Mouse (Mus musculus) intestine, embryonic 15.5 days (tissue): Measurements from ENCODE around the gene Akr1e1. TPM values are rescaled to one million over a fixed set of nuclear protein-coding genes. Genes with fewer than 3 reads are reported as not detected.
"Not testable (repeated sequence)": the region's sequence is repeated elsewhere in the genome, so short reads cannot be mapped to it uniquely, and the experiment has no call there.

Experiments used
- ATAC-seq: fragments of 200-750 bp; cut with Nextera tagmentation; 2 replicates; pipeline ENCODE4 v1.8.0; 2017; ENCODE audit warnings: moderate TSS enrichment, moderate library complexity
- H3K27ac ChIP-seq: fragments of 300-500 bp; sonication (generic); 2 replicates; pipeline ENCODE4 v1.5.1; 2015; ENCODE audit warnings: mild to moderate bottlenecking, inconsistent platforms
- H3K27me3 ChIP-seq: fragments of 300-500 bp; sonication (generic); replicated peaks from 2 replicates; pipeline ENCODE4 v1.6.1; 2015; ENCODE audit warnings: inconsistent platforms
- H3K36me3 ChIP-seq: fragments of 300-500 bp; sonication (generic); 2 replicates; pipeline ENCODE4 v1.6.1; 2015; ENCODE audit warnings: inconsistent platforms
- H3K4me1 ChIP-seq: fragments of 300-500 bp; sonication (generic); replicated peaks from 2 replicates; pipeline ENCODE4 v1.6.1; 2015; ENCODE audit warnings: inconsistent platforms
- H3K4me2 ChIP-seq: fragments of 300-500 bp; sonication (generic); replicated peaks from 2 replicates; pipeline ENCODE4 v1.6.1; 2015; ENCODE audit warnings: mild to moderate bottlenecking, inconsistent platforms
- H3K4me3 ChIP-seq: fragments of 300-500 bp; sonication (generic); replicated peaks from 2 replicates; pipeline ENCODE4 v1.5.1; 2015; ENCODE audit warnings: inconsistent platforms
- H3K9ac ChIP-seq: fragments of 300-500 bp; sonication (generic); 2 replicates; pipeline ENCODE4 v1.6.1; 2015; ENCODE audit warnings: inconsistent platforms
- H3K9me3 ChIP-seq: fragments of 300-500 bp; sonication (generic); 2 replicates; pipeline ENCODE4 v1.6.1; 2016; ENCODE audit warnings: inconsistent platforms
- WGBS: fragments of 180-500 bp; shearing (Covaris S2); methylation state at CpG from one replicate; pipeline ENCODE4 v1.1.7; 2015; 5-methylcytosine and 5-hydroxymethylcytosine counted together
- polyA plus RNA-seq: library from polyadenylated mRNA; unstranded; fragments of >200 nt; fragmentation: Nextera tagmentation; extraction: Ambion mirVana; gene quantifications from 2 replicates; pipeline ENCODE4 v1.2.1, GENCODE M21; 2015

Akr1e1 gene
- polyA plus RNA-seq, result 46.0 and 51.7 TPM in 2 replicates

DNA sequence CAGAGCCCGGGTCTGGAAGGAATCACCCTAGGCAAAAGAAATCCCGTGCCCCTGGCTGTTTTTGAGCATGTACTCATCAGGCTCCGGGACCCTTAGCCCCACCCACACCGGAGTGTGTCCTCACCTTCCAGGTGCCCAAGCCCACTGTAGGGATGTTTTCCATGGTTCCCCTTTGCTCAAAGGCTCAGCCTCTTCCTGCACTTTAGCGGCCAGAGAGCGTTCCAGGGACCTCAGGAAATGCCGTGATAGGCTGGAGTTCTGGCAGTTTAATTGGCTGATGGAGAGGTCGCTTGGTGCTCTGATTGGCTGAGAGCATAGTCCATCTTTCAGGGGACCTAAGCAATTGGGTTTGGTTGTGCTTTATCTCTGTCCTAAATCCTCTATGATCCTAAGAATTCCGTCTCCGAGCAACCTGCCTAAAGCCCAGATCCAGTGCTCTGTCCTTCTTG, at the start of gene Akr1e1:
Gene Akr1e1 (minus strand): TSS at position 214 of the 449 bp plus-strand sequence.
- WGBS, result 4% methylated on average over 10 of the region's 10 CpGs
- H3K36me3 ChIP-seq, result no peaks in the 10 kb centered on the region

DNA sequence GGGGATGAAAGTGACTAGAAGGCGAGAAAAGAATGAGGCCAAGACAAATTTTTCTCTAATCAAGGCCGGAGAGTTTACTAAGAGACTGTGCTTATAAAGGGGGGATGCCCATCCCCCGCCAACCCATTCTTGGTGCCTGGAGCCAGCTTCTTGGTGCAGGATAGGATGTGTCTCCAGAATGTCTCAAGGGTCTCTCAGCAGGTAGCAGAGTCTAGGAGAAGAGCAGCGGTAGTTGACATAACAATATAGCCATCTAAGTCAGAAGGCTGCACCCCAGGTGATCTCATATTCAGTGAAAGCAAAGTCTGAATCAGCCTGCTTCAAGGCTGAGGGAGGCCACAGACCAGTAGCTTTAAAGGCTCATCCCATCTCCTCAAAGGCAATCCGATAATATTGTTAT, 49.4 kb upstream of the Akr1e1 start:
- Histone ChIP-seq H3K4me1 (no peaks in the 10 kb centered on the region), H3K4me3 (no peak overlapping the region), H3K27me3 (no peaks in the 10 kb centered on the region), H3K9ac (no peak overlapping the region), H3K4me2 (no peak overlapping the region), H3K9me3 (no peaks in the 10 kb centered on the region), H3K36me3 (no peaks in the 10 kb centered on the region), H3K27ac (no peak overlapping the region)
- no peak for ATAC-seq
- WGBS, result 94% methylated on average over 5 of the region's 5 CpGs

More for the DNA sequence above, at the start of gene Akr1e1:
- peak within 1 kb of the TSS; percentile 59 for H3K4me2 ChIP-seq
- H3K27me3 ChIP-seq, result no peaks in the 10 kb centered on the region
- ATAC-seq, result peak; percentile 100
- H3K9me3 ChIP-seq, result no peaks in the 10 kb centered on the region
- no peaks in the 10 kb centered on the region for H3K4me1 ChIP-seq
- H3K9ac ChIP-seq, result peak within 1 kb of the TSS; percentile 59
- peak within 1 kb of the TSS; percentile 67 for H3K4me3 ChIP-seq
- peak within 1 kb of the TSS; percentile 62; the same call in 1 of the 2 replicates for H3K27ac ChIP-seq

DNA sequence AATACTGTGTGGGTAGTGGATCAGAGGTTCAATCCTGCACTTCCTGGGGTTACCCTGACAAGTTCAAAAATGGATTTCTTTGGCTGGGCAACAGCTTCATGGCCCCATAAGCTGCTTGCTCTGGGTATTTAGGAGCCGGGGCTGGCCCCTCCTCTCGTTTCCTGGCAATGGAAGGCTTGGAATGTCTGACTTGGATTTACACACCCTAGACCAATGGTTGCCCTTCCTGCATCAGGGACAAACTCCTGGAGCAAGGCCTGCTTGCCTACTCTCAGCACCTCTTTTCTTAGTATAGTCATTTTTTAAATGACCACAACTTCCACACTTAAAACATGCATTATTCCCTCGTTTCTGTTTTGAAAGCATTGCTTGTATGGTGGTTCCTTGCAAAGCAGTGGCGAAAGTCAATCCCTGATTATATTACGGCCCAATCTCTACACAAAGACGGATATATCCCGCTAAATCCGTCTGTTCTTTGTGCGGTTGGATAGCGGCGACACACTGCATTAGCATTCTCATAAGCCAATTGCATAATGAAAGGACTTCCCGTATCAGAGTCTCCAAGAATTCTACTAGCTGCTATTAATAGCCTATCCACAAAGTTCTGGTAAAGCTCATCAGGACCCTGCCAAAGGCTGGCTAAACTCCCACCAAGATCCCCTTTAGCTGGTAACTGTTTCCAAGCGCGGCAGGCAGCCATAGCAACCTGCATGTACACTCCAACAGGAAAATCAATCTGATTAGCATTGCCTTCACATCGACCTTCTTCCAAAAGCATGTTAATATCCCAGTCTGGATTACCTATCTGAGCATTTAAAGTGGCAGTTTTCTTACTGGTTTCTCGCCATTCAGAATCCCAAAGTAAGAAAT, 47.5 kb upstream of the Akr1e1 start:
- WGBS, result 85% methylated on average over 16 of the region's 16 CpGs
- no peak for ATAC-seq
- Histone ChIP-seq H3K36me3 (no peaks in the 10 kb centered on the region), H3K4me2 (no peak overlapping the region), H3K27me3 (no peaks in the 10 kb centered on the region), H3K27ac (no peak overlapping the region), H3K4me1 (no peaks in the 10 kb centered on the region), H3K9me3 (no peaks in the 10 kb centered on the region), H3K4me3 (no peak overlapping the region), H3K9ac (no peak overlapping the region)

DNA sequence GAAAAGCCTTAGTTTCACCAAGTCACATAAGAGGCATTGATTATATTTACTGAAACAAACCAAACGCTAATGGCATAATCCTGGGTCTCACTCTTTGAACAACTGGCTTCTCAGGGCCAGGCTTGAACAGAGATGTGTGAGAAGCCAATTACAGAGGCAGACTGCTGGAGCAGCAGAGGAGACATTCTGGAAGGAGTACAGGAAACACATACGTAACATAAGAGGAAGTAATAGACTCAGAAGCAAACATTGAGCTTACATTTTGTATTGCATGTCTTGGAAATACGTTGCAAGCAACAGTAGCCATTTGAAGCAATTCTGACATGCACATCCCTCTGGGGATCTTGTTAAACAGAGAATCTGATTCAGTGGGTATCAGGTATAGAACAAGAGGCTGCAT, 41.2 kb upstream of the Akr1e1 start:
- no peaks in the 10 kb centered on the region for H3K4me1 ChIP-seq
- no peak overlapping the region for H3K4me3 ChIP-seq
- ATAC-seq, result no peak
- H3K9me3 ChIP-seq, result no peaks in the 10 kb centered on the region
- H3K36me3 ChIP-seq, result no peaks in the 10 kb centered on the region
- H3K27ac ChIP-seq, result no peak overlapping the region
- 63% methylated on average over 3 of the region's 3 CpGs for WGBS
- H3K9ac ChIP-seq, result no peak overlapping the region
- H3K27me3 ChIP-seq, result no peaks in the 10 kb centered on the region
- no peak overlapping the region for H3K4me2 ChIP-seq

DNA sequence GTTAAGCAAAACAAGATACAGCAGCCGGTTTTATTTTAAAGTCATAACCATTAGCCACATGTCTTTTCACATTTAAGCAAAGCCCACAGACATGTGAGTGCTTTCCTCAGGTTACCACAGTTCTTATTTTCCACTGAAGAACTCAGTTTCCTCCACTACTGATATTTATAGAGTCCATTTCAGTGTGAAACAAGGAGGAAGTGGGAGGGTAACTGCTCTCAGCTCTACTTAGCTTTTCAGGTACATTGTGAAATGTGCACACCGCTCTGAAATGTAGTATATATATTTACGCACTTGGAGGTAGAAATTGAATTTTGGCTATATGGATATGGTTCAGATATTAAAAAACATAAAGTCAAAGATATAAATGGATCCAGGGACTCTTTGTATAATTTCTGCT, 36.3 kb upstream of the Akr1e1 start:
- Histone ChIP-seq H3K4me1 (no peaks in the 10 kb centered on the region), H3K27me3 (no peaks in the 10 kb centered on the region), H3K9me3 (no peaks in the 10 kb centered on the region), H3K4me2 (no peak overlapping the region), H3K4me3 (no peak overlapping the region), H3K9ac (no peak overlapping the region), H3K36me3 (no peaks in the 10 kb centered on the region), H3K27ac (no peak overlapping the region)
- 93% methylated on average over 3 of the region's 3 CpGs for WGBS
- no peak for ATAC-seq

DNA sequence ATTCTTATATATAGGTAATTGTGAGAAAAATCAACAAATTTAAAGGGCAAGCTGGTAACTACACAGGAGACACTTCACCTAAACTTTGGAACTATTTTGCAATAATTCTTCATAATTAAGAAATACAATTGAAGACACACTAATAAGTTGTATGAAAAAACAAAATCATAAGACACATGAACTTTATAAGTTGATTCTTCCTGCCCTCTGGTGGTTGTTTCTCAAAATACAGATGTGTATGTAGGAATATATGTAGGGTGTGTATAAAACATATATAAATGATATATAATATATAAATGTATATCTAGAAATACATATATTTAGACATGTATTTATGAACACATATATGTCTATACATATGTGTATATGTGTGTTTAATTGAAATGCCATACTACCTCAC, 1.9 kb upstream of the Akr1e1 start:
- H3K27ac ChIP-seq, result no peak overlapping the region
- ATAC-seq, result no peak
- no peaks in the 10 kb centered on the region for H3K36me3 ChIP-seq
- no peak overlapping the region for H3K9ac ChIP-seq
- H3K4me3 ChIP-seq, result no peak overlapping the region
- H3K9me3 ChIP-seq, result no peaks in the 10 kb centered on the region
- H3K4me1 ChIP-seq, result no peaks in the 10 kb centered on the region
- no peak overlapping the region for H3K4me2 ChIP-seq
- H3K27me3 ChIP-seq, result no peaks in the 10 kb centered on the region

DNA sequence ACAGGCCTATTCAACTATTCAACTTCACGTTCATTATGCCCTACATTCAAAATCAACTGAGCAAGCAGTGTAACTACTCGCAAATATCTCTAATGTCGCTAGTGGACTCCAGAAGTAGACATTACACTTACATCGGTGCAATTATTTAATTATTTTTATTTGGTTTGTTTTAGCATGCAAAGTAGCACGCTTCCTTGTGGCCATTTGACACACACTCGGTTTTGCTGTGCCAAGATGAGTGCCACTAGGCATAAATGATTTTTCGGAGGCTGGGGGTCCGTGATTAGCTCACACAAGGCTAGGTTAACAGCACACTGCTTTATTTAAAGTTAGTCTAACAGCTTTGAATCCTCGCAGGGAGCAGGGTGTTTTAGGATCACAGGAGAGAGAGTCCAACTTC, 444 bp downstream of the Akr1e1 start:
- H3K36me3 ChIP-seq, result no peaks in the 10 kb centered on the region
- peak overlapping the region; percentile 62; the same call in 1 of the 2 replicates for H3K27ac ChIP-seq
- ATAC-seq, result peak; percentile 34
- no peaks in the 10 kb centered on the region for H3K9me3 ChIP-seq
- no peaks in the 10 kb centered on the region for H3K4me1 ChIP-seq
- H3K4me3 ChIP-seq, result peak overlapping the region; percentile 67
- H3K4me2 ChIP-seq, result peak overlapping the region; percentile 59
- H3K9ac ChIP-seq, result peak overlapping the region; percentile 59
- no peaks in the 10 kb centered on the region for H3K27me3 ChIP-seq
- WGBS, result 17% methylated on average over 9 of the region's 9 CpGs

DNA sequence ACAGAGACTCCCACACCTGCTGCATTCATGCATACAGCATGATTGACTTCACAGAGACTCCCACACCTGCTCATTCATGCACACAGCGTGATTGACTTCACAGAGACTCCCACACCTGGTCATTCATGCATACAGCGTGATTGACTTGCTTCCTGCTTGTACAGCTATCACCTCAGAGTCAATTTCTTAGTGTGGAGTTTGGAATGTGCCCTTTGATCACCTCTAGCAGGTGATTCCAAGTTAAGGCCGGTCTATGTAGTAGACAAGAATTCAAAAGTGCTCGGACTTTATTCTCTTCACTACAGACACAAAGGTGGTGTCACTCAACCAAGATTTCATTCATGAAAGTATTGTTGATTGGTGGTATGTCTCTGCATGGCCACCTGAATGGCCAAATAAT, 2.2 kb downstream of the Akr1e1 start:
- no peak for ATAC-seq
- Histone ChIP-seq H3K9me3 (no peaks in the 10 kb centered on the region), H3K9ac (no peak overlapping the region), H3K4me1 (no peaks in the 10 kb centered on the region), H3K36me3 (no peaks in the 10 kb centered on the region), H3K4me2 (no peak overlapping the region), H3K4me3 (no peak overlapping the region), H3K27me3 (no peaks in the 10 kb centered on the region), H3K27ac (no peak overlapping the region)
- 66% methylated on average over 4 of the region's 4 CpGs for WGBS

DNA sequence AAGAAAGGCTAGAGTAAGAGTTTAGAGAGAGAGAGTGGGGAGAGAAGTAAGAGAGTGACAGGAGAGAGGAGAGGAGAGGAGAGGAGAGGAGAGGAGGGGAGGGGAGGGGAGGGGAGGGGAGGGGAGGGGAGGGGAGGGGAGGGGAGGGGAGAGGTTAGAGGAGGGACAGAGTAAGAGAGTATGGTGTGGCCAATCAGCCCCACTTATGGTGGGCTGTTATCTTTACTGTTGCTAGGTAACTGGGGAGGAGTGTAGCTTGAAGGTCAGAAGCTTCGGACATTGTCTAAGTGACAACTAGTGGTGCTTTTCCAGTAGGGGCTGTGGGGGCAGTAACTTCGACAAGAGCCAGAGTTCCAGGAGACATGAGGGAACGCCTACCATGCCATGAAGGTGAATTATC, 5.5 kb downstream of the Akr1e1 start:
- WGBS, result 45% methylated on average over 3 of the region's 3 CpGs
- not testable (repeated sequence) for ATAC-seq, H3K9ac ChIP-seq

DNA sequence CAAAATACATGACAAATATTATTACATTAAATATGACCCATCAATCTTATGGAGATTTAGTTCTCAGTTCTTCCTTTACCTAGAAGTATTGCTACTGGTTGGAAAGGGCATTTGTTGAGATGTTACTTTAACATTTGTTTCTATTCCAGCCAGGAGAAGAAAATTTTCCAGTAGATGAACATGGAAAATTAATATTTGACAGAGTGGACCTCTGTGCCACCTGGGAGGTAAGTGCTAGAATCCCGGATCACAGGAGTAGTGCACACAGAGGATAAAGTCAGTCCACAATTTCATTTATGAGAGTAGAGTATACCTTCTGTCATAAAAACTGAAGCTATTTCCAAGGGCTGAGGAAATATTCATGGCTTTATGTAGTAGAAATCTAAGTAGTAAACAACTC, 32.1 kb downstream of the Akr1e1 start:
- H3K4me3 ChIP-seq, result no peak overlapping the region
- H3K27ac ChIP-seq, result no peak overlapping the region
- H3K9me3 ChIP-seq, result no peaks in the 10 kb centered on the region
- no peak overlapping the region for H3K9ac ChIP-seq
- H3K36me3 ChIP-seq, result no peaks in the 10 kb centered on the region
- no peak for ATAC-seq
- no peaks in the 10 kb centered on the region for H3K4me1 ChIP-seq
- 86% methylated on average over 1 of the region's 1 CpGs for WGBS
- H3K4me2 ChIP-seq, result no peak overlapping the region
- H3K27me3 ChIP-seq, result no peaks in the 10 kb centered on the region

More for the DNA sequence above, 5.5 kb downstream of the Akr1e1 start:
- H3K4me1 ChIP-seq, H3K4me2 ChIP-seq, H3K9me3 ChIP-seq, H3K27me3 ChIP-seq, H3K27ac ChIP-seq, H3K4me3 ChIP-seq, H3K36me3 ChIP-seq: not testable (repeated sequence)

DNA sequence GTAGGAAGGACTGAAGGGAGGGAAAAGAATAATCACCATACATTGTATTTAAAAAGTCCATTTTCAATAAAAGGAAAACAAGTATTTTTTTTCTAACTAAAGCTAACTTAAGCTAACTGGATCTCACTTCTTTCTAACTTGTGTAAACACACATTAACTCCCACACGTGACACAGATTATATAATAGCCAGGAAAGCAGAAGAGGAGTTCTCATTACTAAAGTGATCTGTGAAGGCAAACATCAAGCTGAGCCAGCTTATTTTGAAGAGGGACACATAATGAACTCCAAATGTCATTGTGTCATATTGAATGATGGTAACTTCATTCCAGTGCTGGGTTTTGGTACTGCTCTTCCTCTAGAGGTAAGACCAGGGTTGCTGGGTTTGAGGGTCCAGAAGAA, 35.1 kb downstream of the Akr1e1 start, which contains the start of gene Akr1c21:
Gene Akr1c21 (plus strand): TSS at position 205 of the 400 bp plus-strand sequence.
- no peak within 1 kb of the TSS for H3K4me3 ChIP-seq
- no peaks in the 10 kb centered on the region for H3K4me1 ChIP-seq
- no peak within 1 kb of the TSS for H3K4me2 ChIP-seq
- 53% methylated on average over 1 of the region's 1 CpGs for WGBS
- H3K36me3 ChIP-seq, result no peaks in the 10 kb centered on the region
- H3K27me3 ChIP-seq, result no peaks in the 10 kb centered on the region
- H3K27ac ChIP-seq, result no peak within 1 kb of the TSS
- no peaks in the 10 kb centered on the region for H3K9me3 ChIP-seq
- no peak within 1 kb of the TSS for H3K9ac ChIP-seq
- ATAC-seq, result no peak

DNA sequence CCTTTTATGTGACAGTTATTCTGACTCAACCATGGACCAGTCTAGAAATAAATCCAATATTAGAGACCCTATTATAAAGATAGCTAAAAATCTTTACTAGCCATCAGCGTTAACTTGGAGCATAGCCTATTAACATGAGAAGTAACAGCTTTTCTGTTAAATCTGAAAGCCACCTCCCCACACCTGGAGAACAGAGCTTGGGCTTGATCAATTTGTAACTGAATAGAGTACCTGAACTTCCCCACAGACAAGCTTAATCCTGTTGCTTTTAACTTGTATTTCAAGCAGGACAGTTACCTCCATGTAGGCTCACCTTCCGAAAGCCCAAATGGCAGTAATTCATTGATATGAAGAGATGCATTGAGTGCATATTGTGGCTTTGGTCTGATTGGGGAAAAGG, 43.0 kb downstream of the Akr1e1 start:
- no peaks in the 10 kb centered on the region for H3K9me3 ChIP-seq
- no peak for ATAC-seq
- no peak overlapping the region for H3K4me2 ChIP-seq
- 87% methylated on average over 2 of the region's 2 CpGs for WGBS
- H3K27ac ChIP-seq, result no peak overlapping the region
- no peak overlapping the region for H3K9ac ChIP-seq
- no peak overlapping the region for H3K4me3 ChIP-seq
- H3K4me1 ChIP-seq, result no peaks in the 10 kb centered on the region
- H3K36me3 ChIP-seq, result no peaks in the 10 kb centered on the region
- no peaks in the 10 kb centered on the region for H3K27me3 ChIP-seq

DNA sequence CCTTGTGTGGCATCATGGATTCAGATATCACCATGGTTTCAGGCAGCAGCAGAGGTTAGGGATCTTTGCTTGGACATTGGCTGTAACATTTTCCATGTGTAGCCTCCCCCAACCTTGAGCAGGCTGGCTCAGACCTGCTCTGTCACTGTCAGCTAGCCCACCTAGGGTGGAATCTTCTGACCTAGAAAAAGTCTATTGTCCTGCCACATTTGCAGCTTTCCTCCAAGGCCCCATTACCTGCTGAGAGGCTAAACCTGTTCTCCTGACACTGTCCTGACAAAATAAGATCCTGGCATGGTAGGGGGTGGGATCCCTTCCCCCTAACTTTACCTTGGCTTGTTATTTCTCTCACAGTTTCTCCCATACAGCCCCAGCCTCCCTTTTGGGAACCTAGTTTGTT, 48.5 kb downstream of the Akr1e1 start:
- Histone ChIP-seq H3K27me3 (no peaks in the 10 kb centered on the region), H3K4me3 (no peak overlapping the region), H3K27ac (no peak overlapping the region), H3K9ac (no peak overlapping the region), H3K4me1 (no peaks in the 10 kb centered on the region), H3K4me2 (no peak overlapping the region), H3K9me3 (no peaks in the 10 kb centered on the region), H3K36me3 (no peaks in the 10 kb centered on the region)
- no peak for ATAC-seq
